Mouse (Mus musculus): Measurements from ENCODE around the gene Gabrb1. TPM values are rescaled to one million over a fixed set of nuclear protein-coding genes. Genes with fewer than 3 reads are reported as not detected.
"Not testable (repeated sequence)": the region's sequence is repeated elsewhere in the genome, so short reads cannot be mapped to it uniquely, and the experiment has no call there.

Gene Gabrb1
- total RNA-seq, 1 experiment from 2014 or later, result 0.46 TPM

DNA sequence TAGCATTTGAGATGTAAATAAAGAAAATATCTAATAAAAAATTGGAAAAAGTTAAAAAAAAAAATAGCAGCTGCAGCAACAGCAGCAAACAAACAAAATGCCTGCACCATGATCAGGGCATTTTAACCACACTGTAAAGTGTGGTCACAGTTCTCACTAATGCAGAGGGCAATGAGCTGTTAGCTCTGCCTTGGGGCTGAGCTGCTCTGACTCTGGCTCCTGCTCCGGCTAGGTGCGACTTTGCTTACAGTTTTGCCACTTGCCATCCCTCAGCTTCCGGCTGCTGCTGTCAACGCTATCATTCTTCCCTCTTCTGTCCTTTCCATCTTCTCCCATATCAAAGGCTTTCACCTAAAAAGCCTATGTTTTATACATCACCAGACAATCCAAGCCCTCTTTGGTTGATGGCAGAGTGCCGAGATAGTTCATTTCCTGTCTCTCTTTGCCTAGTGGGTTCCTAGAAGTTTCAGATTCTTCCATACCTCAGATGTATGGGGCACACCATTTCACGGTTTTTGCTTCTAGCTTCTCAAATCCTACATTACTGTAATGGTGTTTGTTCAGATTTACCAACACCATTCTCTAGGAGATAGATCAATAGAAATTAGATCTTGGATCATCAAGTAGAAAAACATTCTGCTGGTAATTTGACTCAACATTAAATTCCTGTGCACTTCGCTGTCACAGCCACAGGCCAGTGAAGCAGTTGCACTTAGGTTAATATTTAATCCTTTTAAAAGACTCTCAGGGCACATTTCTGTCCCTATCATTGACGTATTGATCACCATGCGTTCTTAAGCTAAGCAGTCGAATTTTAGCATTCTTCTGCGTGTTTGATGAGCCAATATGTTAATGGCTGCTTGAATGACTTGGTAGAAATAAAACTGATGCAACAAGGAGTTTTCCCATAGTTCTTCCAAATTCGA, 385.6 kb downstream of the Gabrb1 start:
- no peak for DNase-seq

GRCm38 (mm10) chr5:72046261-72046660, 388.3 kb downstream of the Gabrb1 start:
- no peak for DNase-seq

GRCm38 (mm10) chr5:72064079-72064478, 406.2 kb downstream of the Gabrb1 start:
- no peak for DNase-seq

DNA sequence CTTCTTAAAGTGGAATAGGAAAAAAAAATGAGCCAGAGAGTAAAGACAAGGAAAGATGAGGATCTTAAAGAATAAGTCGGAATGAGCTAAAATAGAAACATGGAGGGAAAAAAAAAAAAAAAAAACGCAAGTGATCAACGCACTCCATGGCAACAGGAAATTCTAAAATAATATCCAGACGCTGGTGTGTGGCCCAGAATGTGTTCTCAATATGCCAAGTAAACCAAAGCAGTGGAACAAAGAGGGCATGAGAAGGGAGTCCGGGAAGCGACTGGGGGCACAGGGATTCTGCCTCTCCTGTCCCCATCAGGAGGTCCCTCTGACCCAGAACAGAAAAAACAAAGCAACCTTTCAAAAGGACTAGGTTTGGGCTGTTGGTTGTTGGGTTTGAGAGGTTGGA, 410.9 kb downstream of the Gabrb1 start:
- no peak for DNase-seq

- not testable (repeated sequence) for DNase-seq
Measured at GRCm38 (mm10) chr5:72069398-72069797, 411.5 kb downstream of the Gabrb1 start.

- no peak for DNase-seq
Measured at GRCm38 (mm10) chr5:72076781-72077180, 418.9 kb downstream of the Gabrb1 start.

GRCm38 (mm10) chr5:72086518-72086917, 428.6 kb downstream of the Gabrb1 start:
- DNase-seq, result peak; percentile 5

- DNase-seq, result no peak
Measured at GRCm38 (mm10) chr5:72094582-72094981, 436.7 kb downstream of the Gabrb1 start.

DNA sequence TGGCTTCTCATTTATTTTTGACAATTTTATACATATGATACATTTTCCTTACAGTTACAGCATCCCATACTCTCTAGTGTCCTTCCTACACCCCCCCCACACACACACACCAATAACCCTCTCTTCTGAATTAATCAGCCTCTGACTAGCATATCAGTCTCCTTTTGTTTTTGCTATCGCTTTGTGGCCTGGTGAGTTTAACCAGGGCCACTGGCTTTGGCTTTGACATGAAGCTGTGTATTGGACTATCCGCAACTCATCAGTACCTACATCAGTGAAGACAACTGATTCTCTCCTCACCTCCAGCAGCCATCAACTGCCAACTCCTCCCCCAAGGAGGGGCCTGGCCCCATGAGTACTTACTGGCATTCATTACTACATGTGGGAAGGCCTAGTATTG, 437.1 kb downstream of the Gabrb1 start:
- DNase-seq, result no peak

GRCm38 (mm10) chr5:72104274-72104921, 446.5 kb downstream of the Gabrb1 start:
- no peak for DNase-seq

DNA sequence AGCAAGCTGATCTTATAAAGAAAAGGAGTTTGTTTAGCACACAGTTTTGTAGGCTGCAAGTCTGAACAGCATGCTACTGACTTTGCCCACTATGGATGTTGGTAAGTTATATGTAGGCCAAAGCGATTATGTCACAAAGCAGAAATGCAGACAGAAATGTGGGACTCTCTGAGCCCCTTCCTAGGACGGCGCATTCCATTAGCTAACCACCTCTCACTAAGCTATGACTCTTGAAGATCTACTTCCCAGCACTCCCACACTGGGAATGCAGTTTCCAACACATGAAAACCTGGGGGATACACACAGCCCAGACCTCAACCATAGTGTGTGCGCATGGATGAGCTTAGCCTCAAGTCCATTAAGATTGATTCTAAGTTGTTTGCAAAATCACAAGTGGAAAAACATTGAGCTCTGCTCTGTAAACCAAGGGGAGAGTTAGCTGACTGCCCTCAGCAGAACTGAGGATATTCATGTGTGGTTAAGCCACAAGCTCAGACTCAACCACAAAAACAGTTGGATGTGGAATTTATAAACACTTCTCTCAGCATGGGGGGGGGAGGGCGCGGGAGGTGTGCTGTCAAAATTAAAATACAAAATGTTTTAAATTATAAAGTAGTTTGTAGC, 464.6 kb downstream of the Gabrb1 start:
- no peak for DNase-seq

GRCm38 (mm10) chr5:72126681-72127080, 468.8 kb downstream of the Gabrb1 start:
- no peak for DNase-seq

DNA sequence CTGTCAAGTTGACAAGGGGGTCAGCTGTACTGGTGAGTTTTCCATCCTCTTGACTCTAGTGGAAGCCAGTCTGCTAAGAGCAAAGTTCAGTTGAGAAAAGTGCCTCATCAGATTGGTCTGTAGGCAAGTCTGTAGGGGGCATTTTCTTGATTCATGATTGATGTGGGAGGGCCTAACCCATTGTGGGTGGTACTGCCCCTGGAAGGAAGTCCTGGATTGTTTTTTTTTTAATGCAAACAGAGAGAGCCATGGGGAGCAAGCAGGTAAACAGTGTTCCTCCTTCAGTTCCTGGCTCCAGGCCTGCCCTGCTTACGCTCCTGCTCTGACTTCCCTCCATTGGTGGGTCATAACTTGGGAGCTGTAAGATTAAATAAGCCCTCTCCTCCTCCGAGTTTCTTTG, 476.0 kb downstream of the Gabrb1 start:
- DNase-seq, result no peak

- no peak for DNase-seq
Measured at GRCm38 (mm10) chr5:72138256-72138655, 480.3 kb downstream of the Gabrb1 start.

GRCm38 (mm10) chr5:72139619-72140018, 481.7 kb downstream of the Gabrb1 start:
- DNase-seq, result no peak

DNA sequence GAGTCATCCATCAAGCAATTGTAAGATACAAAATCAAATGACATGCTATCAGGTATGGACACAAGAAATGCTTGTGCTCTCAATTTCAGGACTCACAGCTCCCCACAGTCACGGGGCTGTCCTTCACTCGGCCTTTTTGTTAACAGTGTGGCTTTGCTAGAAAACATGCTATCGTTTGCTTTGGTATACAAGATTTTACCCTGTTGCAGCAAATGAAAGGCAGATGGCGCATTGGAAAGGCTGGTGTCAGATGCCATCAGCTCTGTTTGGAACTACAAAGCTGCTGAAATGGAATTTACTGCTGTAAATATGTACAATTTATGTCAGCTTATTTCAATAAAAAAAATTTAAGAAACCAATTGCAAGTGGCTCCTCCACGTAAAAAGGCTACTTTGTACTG, 490.8 kb downstream of the Gabrb1 start:
- no peak for DNase-seq

DNA sequence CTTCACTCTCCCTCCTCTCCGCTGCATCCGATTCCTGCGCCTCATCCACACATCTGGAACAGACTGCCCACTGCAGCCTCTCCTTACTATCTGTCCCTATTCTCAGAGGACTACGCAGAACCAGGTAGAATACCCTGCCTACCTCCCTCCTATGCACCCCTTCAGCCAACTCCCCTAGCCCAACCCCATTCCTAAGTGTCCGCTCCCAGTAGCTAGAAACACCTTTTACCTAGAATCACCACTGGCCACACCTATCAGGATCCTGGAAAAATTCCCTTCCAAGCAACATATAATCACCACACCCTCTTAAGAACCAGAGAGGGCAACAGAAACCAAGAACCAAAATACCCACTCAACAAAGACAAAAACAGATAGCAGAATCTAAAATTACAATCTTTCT, 493.0 kb downstream of the Gabrb1 start:
- DNase-seq, result no peak

DNA sequence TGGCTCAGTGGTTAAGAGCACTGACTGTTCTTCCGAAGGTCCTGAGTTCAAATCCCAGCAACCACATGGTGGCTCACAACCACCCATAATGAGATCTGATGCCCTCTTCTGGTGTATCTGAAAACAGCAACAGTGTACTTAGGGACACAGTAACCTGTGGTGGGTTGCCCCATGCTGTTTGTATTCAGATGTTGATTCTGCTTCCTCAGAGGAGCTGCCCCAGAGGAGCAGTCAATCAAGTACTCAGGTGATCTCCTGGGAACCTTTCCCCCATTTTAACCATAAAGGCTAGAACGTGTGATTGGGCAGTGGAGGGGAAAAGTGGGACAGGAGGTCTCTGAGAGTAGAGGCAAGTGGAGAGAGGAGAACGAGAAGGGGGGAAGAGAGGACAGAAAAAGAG, 497.8 kb downstream of the Gabrb1 start:
- not testable (repeated sequence) for DNase-seq

- no peak for DNase-seq
Measured at GRCm38 (mm10) chr5:72156598-72156997, 498.7 kb downstream of the Gabrb1 start.

GRCm38 (mm10) chr5:72158667-72159066, 500.8 kb downstream of the Gabrb1 start:
- DNase-seq, result no peak

DNA sequence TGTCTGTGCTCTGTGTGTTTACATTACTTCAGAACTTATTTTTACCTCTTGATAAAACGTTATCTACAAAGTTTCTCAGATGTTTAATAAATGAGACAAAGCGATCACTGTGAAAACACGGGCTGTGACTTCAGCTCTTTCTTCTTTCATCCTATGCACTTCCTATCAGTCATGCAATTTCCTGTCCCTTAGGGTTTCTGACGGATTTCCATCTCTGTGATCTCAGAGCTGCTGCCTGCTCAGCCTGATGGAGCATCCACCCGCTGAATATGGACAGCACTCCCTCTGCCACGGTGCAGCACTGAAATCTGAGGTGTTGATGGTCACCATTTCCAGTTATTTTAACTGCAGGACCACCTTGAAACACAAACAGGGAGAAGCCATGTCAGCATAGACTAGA, 501.6 kb downstream of the Gabrb1 start:
- no peak for DNase-seq

GRCm38 (mm10) chr5:72160781-72161485, 503.0 kb downstream of the Gabrb1 start:
- DNase-seq, result no peak

DNA sequence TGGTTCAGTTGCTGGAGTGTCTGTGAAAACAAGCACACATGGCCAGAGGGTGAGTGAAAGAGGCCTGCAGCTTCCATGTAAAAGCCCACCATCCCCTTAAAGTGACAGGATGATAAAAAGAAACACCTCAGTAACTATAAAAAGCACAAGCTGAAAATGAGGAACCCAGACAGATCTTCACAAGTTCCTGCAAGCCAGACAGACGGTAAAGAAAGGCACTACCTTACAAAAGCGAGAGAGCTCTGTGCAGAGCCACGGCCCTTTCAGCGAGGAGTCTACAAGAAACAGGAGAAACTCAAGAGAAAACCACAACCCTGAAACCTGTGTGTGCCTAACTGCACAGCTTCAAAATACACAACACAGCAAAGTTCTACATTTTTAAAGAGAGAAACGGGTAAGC, 504.9 kb downstream of the Gabrb1 start:
- DNase-seq, result no peak

Measured in adrenal gland, postnatal 25 days (tissue).